Mouse (Mus musculus) brain, adult 2 months (tissue): ENCODE measurements around the gene L1cam.

Experiments
- DNase-seq: peaks from one replicate; pipeline ENCODE4 v3.0.0; 2011; ENCODE audit warnings: low read depth, low spot score

Gene L1cam

DNA sequence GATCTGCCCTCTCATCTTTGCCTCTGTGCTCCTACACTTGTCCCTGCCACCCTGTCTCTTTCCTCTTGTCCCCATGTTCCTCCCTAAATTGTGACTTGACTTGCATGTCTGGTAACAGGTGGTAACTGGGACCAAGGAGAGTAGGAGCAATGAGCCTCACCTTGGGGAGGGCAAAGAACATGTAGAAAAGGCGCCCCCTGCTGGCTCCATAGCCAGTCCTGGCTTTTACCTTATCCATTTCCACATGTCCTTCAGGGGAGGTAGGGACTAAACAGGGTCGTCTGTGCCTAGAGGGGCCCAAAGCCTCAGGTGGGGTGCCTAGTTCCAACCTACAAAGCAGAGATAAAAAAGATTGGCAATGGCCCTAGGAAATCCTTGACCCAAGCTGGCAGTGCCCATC lies at the start of gene L1cam:
Gene L1cam, minus strand, starts transcription at position 387 of the 400 bp plus-strand sequence.
- DNase-seq, result peak; percentile 81

DNA sequence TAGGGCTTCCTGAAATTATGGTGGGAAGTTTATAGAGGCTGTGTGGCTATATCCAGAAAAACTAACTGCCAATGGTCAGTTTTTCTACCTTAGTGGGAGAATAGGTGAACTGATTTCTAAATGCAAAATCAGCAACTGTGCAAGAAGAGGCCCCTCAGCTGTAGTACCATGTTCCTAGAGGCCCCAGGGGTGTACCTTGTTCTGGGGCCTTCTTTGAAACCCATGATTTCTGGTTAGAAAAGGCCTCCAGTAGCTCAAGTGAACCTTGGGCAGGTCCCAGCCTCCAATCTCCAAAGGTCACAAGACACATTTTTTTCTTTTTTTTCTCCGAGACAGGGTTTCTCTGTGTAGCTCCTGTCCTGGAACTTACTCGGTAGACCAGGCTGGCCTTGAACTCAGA lies 46.4 kb upstream of the L1cam start:
- no peak for DNase-seq

DNA sequence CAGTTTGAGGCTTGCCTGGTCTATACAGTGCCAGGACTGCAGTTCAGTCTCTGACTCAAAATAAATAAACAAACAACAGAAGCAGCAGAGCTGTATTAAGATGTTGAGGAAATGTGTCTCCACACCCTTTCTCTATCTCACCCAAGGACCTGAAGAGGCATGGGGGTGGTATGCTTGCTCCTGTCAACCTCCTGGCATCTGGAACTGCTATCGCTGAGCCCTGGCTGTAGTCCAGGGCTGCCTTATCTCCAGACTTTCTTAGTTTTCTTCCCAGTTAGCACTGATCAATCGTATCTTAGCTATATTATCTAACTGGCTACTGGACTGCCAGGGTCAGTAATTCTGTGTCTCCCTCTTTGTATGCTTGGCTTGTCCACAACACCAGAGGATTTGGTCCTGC lies 46.0 kb upstream of the L1cam start:
- DNase-seq, result no peak

DNA sequence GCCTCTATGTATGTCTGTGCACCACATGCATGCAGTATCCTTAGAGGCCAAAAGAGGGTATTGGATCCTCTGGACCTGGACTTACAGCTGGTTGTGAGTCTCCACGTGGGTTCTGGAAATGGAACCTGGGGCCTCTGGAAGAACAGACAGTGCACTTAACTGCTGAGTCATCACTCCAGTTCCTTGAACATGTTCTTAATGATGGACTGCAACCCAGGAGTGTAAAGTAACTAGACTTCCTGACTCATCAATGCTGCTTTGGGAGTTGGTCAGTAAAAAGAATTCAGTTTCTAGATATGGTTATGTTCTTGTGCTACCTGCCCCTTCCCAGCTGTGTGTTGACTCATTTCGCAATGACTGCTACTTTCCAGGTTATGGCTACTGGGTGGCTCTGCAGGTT lies 36.0 kb upstream of the L1cam start:
- no peak for DNase-seq

DNA sequence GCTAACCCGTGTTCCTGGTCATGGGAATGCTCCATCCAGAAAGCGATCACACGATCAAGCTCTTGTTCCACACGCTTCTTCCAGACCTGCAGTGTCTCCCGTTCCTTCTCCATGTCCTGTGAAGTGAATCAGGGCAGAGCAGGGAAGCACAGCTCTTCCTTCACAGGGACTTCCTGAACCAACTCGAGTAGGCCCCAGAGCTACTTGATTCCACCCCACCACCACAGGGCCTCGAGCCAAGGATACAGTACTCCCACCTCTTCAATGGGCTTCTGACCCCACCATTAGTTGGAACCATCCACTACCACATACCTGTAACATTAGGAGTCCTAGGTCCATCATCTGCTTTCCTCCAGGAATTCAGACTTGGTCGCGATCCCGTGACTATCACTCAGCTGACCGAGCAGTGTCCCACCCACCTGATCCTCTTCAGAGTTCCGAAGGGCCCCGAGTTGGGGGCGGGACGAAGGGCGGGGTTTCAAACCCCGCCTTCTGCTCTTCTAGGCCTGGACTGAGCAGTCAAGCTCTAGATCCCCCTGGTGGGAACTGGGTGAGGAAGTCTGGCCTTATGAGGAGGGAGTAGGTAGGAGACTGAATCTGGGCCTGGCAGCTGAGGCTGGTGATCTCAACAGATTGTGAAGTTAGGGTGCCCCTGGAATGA lies 34.6 kb upstream of the L1cam start, which contains the start of gene Renbp:
Gene Renbp, minus strand, starts transcription at position 449 of the 661 bp plus-strand sequence.
- DNase-seq, result peak; percentile 32

DNA sequence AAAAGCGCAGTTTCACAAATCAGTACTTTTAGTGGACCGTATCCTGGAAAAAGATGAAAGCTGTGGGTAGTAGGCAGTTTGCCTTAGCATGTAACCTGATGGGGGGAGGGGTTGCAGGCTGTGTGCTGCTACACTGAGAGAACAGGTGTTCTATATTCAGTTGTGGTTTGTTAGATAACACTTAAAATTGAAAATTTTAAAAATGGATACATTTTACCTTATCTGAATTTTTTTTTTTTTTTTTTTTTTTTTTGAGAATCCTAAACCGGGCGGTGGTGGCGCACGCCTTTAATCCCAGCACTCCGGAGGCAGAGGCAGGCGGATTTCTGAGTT lies 26.6 kb upstream of the L1cam start:
- peak; percentile 16 for DNase-seq

DNA sequence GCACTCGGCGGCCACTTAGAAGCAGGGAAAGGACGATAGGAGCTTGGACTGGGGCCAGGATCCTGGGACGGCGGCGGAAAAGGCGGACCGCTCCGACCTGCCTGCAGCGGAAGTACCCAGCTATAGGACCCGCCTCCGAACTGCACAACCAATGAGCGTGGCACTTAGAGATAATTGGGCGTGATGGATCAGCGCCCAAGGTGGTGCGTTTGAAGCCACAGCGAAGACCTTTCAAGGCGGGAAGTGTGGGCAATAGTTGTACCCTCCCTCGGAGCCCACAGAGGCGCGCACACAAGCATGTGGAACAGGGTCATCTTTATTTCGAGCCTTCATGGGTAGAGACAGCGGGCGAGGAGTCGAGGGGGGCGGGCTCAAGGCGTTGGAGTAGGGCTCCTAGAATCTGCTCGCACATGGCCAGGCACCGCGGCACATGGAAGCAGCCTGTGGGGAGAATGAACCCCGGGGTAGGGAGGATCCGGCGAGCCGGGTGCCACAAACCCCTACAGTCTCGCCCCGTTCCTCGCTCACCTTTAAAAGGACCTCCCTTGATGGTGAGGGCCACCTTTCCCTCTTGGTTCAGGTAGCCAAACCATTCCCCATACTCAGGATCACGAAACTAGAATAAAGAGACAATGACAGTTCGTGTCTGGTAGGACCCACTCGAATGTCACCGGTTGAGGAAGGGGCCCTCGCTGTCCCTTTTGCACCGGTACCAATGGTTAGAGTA lies 26.1 kb upstream of the L1cam start, which contains the start of the genes Arhgap4 and Naa10:
Gene Arhgap4, minus strand, starts transcription at position 48 of the 727 bp plus-strand sequence.
Gene Naa10, minus strand, starts transcription at position 122 of the 727 bp plus-strand sequence.
- peak; percentile 97 for DNase-seq

DNA sequence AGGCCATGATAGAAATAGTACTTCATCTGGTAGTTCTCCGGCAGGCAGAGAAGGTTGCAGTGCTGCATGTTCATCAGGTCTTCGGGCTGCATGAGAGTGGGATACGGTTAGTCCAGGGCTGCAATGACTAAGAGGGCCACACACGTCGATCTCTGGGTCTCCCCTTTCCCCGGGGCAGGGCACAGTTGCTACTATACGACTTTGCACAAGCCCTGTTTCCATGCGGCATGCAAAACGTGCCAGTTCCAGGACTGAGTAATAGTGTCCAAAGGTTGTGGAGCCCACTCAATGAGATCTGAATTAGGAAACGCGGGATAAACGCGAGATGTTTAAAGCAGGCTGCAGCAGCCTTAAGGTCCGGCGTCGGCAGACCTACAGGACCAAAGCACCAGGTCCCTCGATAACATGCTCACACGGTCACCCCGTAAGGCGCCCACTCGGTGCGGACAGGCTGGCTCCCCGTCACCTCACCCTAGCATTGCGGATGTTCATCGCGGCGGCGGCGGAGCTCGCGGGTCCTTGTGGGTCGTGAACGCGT lies 25.4 kb upstream of the L1cam start:
- no peak for DNase-seq

DNA sequence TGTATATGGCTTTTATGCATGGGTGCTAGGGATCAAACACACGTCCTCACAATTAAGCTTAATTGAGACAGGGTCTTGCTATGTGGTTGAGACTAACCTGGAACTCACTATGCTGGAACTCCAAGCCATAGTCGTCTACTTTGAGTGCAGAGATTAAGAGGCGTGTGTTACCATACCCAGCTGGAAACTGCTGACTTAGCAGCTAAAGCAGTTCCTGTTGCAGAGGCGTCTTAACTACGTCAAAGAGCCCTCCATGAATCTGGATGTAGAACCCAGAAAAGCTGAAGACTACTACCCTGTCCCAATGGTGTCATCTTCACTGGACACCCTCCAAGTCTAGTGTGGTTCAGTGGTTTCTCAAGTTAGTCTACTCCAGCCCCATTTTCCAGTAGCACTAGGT lies 22.7 kb upstream of the L1cam start:
- DNase-seq, result no peak

DNA sequence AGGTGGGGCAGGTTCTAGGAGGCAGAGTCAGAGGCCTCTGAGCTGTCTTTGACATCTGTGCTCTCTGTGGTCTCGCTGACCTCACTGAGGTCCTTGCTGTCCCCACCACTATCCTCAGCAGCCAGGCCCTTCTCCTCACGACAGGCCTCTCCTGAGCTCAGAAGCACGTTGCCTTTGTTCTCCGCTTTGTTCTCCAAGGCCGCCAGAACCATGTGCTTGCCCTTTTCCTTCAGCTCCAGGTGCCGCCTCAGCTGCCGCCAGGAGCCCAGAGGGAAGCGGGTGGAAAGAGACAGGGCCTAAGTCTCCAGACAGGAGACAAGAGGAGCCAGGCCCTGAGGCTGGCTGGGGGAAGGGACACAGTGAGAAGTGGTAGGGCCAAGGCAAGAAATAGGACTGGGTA lies 21.0 kb upstream of the L1cam start:
- no peak for DNase-seq

DNA sequence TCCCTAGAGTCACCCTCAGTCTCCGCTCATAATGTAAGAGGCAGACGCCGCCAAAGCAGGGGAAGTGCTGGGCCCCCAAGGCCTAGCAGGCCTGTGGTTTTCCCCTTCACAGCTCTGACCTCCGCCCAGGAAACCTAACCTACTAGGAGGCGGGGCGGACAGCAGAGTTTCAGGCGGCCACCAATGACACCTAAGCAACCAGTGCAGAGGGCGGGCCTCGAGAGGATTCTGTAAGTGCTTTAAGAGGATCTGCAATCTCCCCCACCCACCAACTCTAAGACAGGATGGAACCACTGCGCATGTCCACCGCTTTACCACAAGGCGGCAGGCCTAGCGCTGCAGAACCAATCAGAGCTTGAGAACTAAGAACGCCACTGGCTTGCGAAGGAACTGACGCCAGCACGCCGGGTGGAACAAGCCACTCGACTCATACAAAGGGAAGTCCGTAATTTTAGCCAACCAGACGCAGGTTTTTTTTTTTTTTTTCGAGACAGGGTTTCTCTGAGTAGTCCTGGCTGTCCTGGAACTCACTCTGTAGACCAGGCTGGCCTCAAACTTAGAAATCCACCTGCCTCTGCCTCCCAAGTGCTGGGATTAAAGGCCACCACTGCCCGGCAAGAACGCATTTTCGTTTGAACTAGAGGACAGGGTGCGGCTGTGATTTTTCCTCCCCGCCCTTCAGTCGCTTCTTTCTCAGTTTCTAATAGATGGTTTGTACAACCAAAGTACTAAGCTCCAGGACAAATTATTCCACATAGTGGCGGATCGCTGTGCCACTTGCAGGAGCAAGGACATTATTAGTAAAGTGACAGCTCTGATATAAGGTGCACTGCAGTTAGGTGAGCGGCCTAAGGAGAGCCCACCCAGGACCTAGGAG lies 19.2 kb upstream of the L1cam start:
- peak; percentile 99 for DNase-seq

DNA sequence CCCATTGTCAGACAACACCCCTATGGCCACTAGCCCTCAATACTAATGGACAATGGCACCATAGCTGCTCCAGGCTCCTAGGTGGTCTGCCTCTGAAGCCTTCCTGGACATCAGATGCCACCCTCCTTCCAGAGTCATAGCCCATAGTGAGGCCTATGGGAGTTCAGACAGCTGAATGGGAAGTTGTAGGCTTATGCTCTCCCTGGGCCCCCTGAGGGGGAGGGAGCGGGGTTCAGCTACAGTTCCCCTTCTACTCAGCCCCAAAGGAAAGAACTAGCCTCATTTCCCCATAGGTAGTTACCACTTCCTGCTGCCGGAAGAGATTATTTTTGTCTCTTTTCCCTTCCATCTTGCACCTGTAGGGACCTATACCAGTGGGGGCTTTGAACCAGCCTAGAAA lies 15.7 kb upstream of the L1cam start:
- DNase-seq, result no peak

DNA sequence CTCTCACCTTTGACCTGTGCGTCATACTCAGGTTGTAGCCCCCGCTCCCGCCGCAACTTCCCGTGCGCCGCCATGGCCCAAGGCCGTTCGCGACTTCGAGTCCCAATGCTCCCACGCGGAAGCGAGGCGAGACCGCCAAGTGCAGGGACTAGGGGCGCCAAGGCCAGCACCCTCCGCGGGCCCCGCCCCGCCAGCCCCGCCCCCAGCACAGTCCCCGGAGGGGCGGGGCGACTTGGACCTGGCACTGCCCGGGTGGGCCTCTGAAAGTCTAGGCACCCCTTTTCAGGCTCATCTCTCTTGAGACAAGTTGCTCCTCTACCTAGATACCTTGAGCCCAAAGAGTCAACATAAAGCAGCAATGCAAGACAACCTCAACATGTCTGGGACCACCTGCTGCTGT lies 15.3 kb upstream of the L1cam start:
- DNase-seq, result no peak

DNA sequence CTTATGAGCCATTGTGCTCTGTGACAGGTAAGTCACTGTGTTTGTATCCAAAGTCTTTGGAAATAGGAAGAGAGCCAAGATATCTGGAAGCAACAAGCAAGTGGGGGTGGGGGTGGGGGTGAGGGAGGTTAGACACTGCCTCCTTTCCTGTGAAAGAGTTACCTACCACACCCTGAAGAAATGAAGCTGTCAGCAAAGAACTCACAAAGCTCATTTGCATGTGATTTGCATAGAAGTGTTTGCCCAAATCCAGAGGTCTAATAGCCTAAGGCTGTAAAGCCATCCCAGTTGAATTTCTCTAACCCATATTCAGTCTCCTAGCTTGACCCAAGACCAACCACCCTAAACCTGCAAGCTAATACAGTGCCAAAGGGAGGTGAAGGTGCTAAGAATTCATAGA lies 14.5 kb upstream of the L1cam start:
- DNase-seq, result no peak

DNA sequence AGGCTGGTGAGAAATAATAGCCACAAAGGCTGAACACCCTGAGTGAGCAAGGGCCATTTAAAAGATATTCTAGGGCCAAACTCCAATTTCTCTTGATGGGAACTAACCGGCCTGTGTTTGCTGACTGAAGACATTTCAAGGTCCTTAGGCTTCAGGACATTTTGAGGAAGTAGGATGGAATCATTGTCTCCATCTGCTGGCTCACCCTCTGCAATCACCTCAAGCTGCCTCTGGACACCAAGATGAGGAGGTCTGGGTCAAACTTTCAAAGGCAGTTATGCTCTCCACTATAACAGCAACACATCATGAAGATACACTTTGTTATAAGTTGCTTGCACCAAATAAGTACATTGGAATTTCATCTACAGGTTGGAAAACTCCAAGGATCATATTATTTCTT lies 14.1 kb upstream of the L1cam start:
- DNase-seq, result no peak

DNA sequence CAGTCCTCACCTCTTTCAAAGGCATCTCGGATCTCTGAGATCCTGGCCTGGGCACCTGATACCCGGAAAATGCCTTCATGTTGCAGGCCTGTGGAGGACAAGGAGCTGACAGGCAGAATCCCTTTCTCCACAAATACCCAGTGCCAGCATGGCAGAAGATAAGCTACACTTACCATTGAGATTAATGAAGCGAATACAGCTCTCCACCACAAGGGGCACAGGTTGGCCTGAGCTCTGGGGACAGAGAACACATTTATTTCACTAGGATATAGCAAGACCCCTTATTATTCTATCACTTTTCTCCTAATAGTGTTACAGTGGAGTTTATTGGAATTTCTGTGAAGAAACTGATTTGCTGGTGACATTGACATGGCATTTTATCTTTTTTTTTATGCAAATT lies 2.1 kb upstream of the L1cam start:
- no peak for DNase-seq

DNA sequence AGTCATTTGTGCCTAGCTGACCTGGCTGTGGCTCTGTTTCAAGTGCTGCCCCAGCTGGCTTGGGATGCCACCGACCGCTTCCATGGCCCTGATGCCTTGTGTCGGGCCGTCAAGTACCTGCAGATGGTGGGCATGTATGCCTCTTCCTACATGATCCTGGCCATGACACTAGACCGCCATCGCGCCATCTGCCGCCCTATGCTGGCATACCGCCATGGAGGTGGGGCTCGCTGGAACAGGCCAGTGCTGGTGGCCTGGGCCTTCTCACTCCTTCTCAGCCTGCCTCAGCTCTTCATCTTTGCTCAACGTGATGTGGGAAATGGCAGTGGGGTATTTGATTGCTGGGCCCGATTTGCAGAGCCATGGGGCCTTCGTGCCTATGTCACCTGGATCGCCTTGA lies 3.1 kb downstream of the L1cam start:
- peak; percentile 36 for DNase-seq

DNA sequence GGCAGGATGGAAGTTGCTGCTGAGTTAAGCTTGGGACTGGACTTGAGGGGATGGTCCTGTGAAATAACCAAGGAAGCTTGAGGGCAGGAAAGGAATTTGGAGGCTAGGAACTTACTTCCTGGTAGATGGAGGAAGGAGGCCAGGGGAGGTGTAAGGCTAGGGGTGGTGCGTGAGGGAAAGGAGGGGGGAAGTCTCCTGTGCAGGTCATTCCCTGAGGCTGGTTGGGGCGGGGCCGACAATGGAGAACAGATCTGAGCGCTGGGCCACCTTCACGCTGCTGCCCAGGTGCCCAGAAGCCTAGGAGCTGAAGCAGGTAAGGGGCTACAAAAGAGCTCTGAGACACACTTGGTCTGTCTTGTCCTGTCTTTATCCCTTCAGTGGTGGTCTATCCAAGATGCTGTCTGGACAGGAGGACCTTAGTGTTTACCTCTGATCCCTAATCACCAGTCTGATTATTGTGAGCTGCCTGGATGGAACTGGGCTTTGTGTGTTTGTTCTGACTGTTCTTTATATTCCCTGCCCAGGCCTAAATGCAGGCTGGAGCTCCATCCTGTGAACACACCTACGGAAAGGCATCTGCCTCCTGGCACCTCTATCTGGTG lies 4.3 kb downstream of the L1cam start, which contains the start of gene Avpr2:
Gene Avpr2, plus strand, starts transcription at position 552 of the 602 bp plus-strand sequence.
- no peak for DNase-seq

DNA sequence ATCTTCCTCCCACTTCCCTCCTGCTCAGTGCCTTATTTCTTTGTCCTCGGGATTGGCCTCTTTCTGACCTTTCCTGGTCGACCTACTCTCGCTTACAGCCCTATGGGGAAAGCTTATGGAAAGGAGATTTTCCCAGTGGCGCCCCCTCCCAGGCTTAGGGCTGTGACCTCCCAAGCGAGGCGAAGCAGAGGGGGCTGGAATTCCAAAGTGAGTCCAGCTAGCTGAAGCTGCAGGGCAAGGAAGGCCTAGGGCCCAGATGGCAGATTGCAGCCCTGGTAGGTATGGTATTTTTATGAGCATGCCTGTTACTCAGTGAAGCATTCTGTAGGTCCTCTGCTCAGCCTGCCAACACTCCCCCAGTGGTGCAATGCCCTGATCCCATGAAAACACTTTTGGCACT lies 14.4 kb downstream of the L1cam start:
- no peak for DNase-seq

DNA sequence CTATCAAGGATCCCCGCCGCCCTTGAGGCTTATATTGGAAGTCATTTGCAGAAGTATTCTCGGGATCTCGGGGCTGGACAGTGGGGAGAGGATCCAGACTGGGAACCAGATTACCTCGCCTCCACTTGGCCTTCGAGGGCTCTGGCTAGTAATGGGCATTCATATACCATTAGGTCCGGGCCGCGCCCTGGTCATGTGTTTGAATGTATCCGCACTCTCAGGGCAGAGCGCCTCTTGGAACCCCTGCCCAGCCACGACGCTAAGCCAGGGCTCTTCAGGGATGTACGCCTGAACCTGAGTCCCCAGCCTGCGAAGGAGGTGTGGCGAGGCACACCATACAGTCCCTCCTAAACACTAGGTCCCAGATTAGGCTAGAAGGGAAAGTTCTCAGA lies 14.9 kb downstream of the L1cam start:
- DNase-seq, result no peak

DNA sequence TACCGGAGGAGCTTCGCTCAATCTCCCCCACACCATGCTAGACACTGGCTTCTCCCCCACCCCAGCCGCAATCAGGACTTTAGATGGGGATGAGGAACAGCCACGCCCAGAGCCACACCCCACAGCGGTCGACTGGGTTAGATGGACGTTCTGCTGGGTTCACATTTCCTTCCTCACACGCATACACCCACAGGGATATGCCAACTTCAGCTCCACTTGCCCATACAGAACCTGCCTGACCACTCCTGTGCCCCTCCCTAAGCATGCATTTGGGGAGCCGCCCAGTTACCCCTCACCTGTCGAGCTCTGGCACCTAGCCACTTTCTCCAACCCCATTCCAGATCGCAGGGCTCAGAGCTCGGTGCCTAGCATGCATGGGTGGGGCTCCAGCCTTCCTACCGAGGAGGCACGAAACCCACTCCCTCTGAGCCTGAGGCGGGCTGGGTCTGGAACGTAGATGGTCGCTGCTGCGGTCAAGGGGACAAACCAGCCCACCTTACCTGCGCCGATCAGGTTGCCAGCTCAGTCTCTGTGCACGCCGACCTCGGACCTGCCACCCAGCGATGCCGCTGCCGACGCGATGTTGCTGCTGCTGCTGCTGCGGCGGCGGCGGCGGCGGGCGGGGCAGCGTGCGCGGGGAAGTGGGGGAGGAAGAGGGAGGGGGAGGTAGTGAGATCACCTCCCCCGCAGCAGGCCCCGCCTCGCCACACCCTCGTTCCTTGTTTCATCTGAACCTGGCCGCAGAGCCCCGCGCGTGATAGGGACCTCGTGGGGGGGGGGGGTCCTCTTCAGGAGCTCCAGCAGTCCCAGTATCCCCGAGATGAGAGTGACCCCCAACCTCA lies 15.5 kb downstream of the L1cam start:
- peak; percentile 71 for DNase-seq
